Mouse (Mus musculus): ENCODE data around the gene Zfp568.

Gene Zfp568

DNA sequence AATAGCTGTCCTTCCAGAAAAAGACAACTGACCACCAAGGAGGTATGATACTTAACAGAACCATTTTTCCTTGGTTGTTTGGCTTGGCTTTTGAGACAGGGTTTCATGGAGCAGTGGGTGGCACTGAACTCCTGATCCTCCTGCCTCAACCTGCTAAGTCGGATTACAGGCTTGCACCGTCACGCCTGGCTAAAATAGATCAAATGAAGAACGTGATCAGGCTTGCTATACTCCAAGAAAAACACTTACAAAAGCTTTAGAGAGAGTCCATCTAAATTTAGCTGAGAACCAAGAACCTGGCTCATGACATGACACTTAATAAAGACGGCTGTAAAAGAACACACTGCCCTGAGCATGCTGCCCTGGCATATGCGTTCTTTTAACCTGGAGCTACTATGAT is 76.6 kb downstream of the Zfp568 start:
- DNase-seq: no peak

DNA sequence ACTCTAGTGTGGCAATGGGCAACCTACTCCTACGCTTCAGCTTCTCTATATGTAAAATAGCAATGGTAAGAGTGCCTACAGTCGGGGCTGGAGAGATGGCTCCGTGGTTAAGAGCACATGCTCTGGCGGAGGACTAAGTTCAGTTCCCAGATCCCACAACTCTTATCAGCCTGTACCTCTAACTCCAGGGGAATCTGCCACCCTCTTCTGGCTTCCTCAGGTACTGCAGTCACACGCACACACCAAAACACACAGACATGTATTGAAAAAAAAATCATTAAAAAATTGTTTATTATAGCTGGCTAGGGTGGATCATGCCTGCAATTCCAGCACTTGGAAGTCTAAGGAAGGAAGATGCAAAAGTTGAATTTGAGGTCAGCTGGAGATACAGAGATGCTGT is 78.7 kb downstream of the Zfp568 start:
- peak in 1 of 2 experiments; percentile 41 for DNase-seq

DNA sequence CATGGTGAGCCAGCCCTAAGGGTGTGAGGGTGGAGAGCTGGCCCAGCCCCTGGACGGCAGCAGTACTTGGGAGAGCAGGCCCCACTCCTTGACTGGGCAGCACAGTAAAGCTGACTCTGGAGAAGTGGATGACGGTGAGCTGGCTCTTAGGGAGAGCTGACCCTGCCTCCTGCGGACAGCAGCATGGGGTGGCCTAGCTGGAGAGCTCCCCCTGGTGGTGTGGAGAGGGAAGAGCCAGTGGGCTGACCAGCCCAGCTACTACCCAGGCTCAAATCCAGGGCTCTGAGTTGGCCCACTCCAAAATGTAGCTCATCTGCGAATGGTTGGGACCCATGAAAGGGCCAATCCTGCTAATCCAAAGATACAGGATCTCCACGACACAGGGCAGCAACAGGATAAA is 80.9 kb downstream of the Zfp568 start:
- peak in 1 of 2 experiments; percentile 23 for DNase-seq

DNA sequence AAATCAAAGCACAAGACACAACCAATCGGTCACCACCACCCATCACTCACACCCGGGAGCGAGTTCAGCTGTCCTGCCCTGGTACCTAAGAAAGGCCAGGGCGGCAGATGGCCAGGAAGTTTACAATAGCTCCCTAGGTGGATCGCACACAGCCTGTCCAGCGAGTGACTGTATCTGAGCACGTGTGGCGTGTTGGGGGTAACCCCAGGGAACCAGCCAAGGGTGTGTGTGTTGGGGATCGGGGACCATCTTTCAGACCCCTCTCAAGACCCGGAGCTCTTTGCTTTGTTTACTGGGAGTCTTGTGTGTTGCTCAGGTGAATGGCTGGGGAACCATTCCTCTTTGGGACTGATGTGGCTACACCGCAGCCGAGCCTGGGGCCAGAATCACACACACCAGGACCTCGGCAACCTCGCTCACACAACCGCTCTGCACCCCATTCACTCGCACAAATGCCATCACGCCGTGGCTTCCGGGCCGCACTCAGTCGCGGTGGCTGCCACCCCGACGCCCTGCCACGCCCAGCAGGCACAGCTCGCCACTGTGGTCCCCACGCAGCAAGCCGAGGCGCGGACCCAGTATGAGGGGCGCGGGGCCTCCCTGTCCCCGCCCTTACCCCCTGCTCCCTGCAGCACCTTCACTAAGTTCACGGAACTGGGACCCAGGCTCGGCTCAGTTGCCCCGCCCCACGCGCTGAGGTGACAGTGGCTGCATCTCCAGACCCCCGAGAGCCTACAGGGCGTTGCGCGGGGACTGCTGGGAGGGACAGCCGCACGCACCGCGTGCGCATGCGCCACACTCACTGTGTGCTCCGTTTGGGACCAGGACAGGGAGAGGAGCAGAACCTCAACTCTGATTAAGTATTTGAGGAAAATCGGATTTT is 88.6 kb downstream of the Zfp568 start, which contains the start of gene Zfp82:
TSS of gene Zfp82 (minus strand) at position 755 of the 883 bp plus-strand sequence.
- DNase-seq: peak; percentile 88 to 93
